In genomic region chr11:32840256-32840655, GRCm38 (mm10) we compare ENCODE assay signal across 21 mouse cellular contexts. TPM values are rescaled to one million over a fixed set of nuclear protein-coding genes. Genes with fewer than 3 reads are reported as not detected.
DNase-seq lines count a peak whose midpoint lies in the region; ATAC-seq and TF ChIP-seq lines count a peak whose summit lies in the region.
"Had no signal": no experiment of that assay in that cellular context is flagged by ENCODE, and none has a peak within 500 bp of the region (broad histone marks: within the 10 kb centered on the region; RNA-seq: fewer than 3 reads in every experiment).

No protein-coding gene starts in this region.

- H3K9ac ChIP-seq in kidney, postnatal 0 days (ENCODE audit: low read depth, low read length), result no peak overlapping the region
- no peak overlapping the region for H3K9ac ChIP-seq in embryonic facial prominence, embryonic 15.5 days
- no peak overlapping the region for H3K9ac ChIP-seq in limb, embryonic 12.5 days (replicated peaks)
- H3K9ac ChIP-seq: embryonic facial prominence, embryonic 12.5 days; forebrain, embryonic 15.5 days; heart, embryonic 12.5 days; hindbrain, embryonic 14.5 days had no signal

- WGBS in kidney, postnatal 0 days, result 44% methylated on average over 9 of the region's 9 CpGs
- WGBS in embryonic facial prominence, embryonic 15.5 days, result 44% methylated on average over 9 of the region's 9 CpGs
- WGBS in limb, embryonic 12.5 days, result 38% methylated on average over 9 of the region's 9 CpGs

- H3K4me3 ChIP-seq in kidney, postnatal 0 days (replicated peaks; ENCODE audit: low read depth, low read length), result no peak overlapping the region
- no peak overlapping the region for H3K4me3 ChIP-seq in embryonic facial prominence, embryonic 15.5 days (replicated peaks)
- H3K4me3 ChIP-seq in limb, embryonic 12.5 days (replicated peaks), result no peak overlapping the region
- H3K4me3 ChIP-seq: embryonic facial prominence, embryonic 12.5 days; forebrain, embryonic 15.5 days; heart, embryonic 12.5 days; hindbrain, embryonic 10.5 days had no signal

- H3K9me3 ChIP-seq in kidney, postnatal 0 days (replicated peaks; ENCODE audit: low read length), result no peaks in the 10 kb centered on the region
- H3K9me3 ChIP-seq in embryonic facial prominence, embryonic 15.5 days (replicated peaks), result no peaks in the 10 kb centered on the region
- 0 out of 2 replicates have a peak, but pooled peaks cover 5% of the 10 kb centered on the region for H3K9me3 ChIP-seq in limb, embryonic 12.5 days
- H3K9me3 ChIP-seq: embryonic facial prominence, embryonic 12.5 days; forebrain, embryonic 15.5 days; heart, embryonic 12.5 days; hindbrain, embryonic 10.5 days had no signal

- H3K27me3 ChIP-seq in kidney, postnatal 0 days (ENCODE audit: insufficient read depth, low read length), result no peaks in the 10 kb centered on the region
- H3K27me3 ChIP-seq in embryonic facial prominence, embryonic 15.5 days, result 0 out of 2 replicates have a peak, but pooled peaks cover 2% of the 10 kb centered on the region
- H3K27me3 ChIP-seq in limb, embryonic 12.5 days, result peaks cover 3% of the 10 kb centered on the region; the same call in 1 of the 2 replicates
- H3K27me3 ChIP-seq: embryonic facial prominence, embryonic 12.5 days; forebrain, embryonic 15.5 days; heart, embryonic 12.5 days had no signal

- H3K4me1 ChIP-seq in kidney, postnatal 0 days (replicated peaks; ENCODE audit: insufficient read depth, low read length), result no peaks in the 10 kb centered on the region
- H3K4me1 ChIP-seq in embryonic facial prominence, embryonic 15.5 days, result no peaks in the 10 kb centered on the region
- H3K4me1 ChIP-seq in limb, embryonic 12.5 days (replicated peaks), result peaks cover 22% of the 10 kb centered on the region
- H3K4me1 ChIP-seq: embryonic facial prominence, embryonic 12.5 days; forebrain, embryonic 15.5 days; heart, embryonic 12.5 days had no signal

- no peak for ATAC-seq in kidney, postnatal 0 days (replicated peaks; ENCODE audit: low FRiP score, low read depth)
- ATAC-seq in embryonic facial prominence, embryonic 15.5 days (ENCODE audit: insufficient number of reproducible peaks, low FRiP score, low TSS enrichment, low read depth), result peak; percentile 34; the same call in 1 of the 2 replicates
- no peak; the same call in 1 of the 2 replicates for ATAC-seq in limb, embryonic 12.5 days (ENCODE audit: insufficient number of reproducible peaks, insufficient read depth, low FRiP score, low TSS enrichment, low read depth)
- ATAC-seq: forebrain, embryonic 15.5 days had no signal

- no peak for TF ChIP-seq CTCF in kidney, postnatal 0 days (IDR thresholded peaks at IDR 0.05; ENCODE audit: low read depth)

- no peak overlapping the region for H3K27ac ChIP-seq in kidney, postnatal 0 days
- H3K27ac ChIP-seq in embryonic facial prominence, embryonic 15.5 days (replicated peaks), result no peak overlapping the region
- peak overlapping the region; percentile 73 for H3K27ac ChIP-seq in limb, embryonic 12.5 days
- H3K27ac ChIP-seq: embryonic facial prominence, embryonic 12.5 days; forebrain, embryonic 15.5 days; hindbrain, embryonic 10.5 days; hindbrain, embryonic 14.5 days had no signal

- H3K4me2 ChIP-seq in kidney, postnatal 0 days (ENCODE audit: low read length), result no peak overlapping the region
- no peak overlapping the region for H3K4me2 ChIP-seq in embryonic facial prominence, embryonic 15.5 days (replicated peaks)
- no peak overlapping the region for H3K4me2 ChIP-seq in limb, embryonic 12.5 days
- H3K4me2 ChIP-seq: embryonic facial prominence, embryonic 12.5 days; forebrain, embryonic 15.5 days; heart, embryonic 12.5 days; hindbrain, embryonic 14.5 days had no signal

- DNase-seq in kidney, postnatal 0 days (ENCODE audit: low spot score), result peak; percentile 55
- DNase-seq in kidney, postnatal 4 days, result no peak
- no peak for DNase-seq in layer of hippocampus, adult 9-11 months
- no peak for DNase-seq in urinary bladder, adult 2 months (ENCODE audit: low spot score)
- DNase-seq: adrenal gland, adult 8-10 months; cerebellum, adult 11 months; cerebellum, adult 8-10 months; cerebellum, postnatal 14 days; embryo, embryonic 11 days; gastrocnemius, postnatal 25 days had no signal

- no peaks in the 10 kb centered on the region for H3K36me3 ChIP-seq in kidney, postnatal 0 days (ENCODE audit: insufficient read depth, low read length)
- H3K36me3 ChIP-seq in embryonic facial prominence, embryonic 15.5 days, result no peaks in the 10 kb centered on the region
- H3K36me3 ChIP-seq in limb, embryonic 12.5 days, result no peaks in the 10 kb centered on the region
- H3K36me3 ChIP-seq: embryonic facial prominence, embryonic 12.5 days; forebrain, embryonic 15.5 days; heart, embryonic 12.5 days; hindbrain, embryonic 10.5 days had no signal

RNA-seq across cellular contexts. Expression of gene Smim23, which starts 15.9 kb away (rescaled TPM):
- not detected in 2 replicates for polyA plus RNA-seq in kidney, postnatal 0 days (2015; fragmentation: Nextera tagmentation; extraction: Ambion mirVana)
- polyA plus RNA-seq in embryonic facial prominence, embryonic 15.5 days (2015; fragmentation: Nextera tagmentation; extraction: Ambion mirVana), result not detected in 2 replicates
- not detected in 2 replicates for polyA plus RNA-seq in limb, embryonic 12.5 days (2016; fragmentation: Nextera tagmentation; extraction: Ambion mirVana)
- polyA plus RNA-seq in urinary bladder, adult 2 months (2012; rRNA removed), result not detected in 2 replicates
- polyA plus RNA-seq: brain, embryonic 14.5 days; embryonic facial prominence, embryonic 12.5 days; forebrain, embryonic 11.5 days; forebrain, embryonic 15.5 days; frontal cortex, adult 2 months; heart, embryonic 12.5 days; heart, embryonic 16.5 days; hindbrain, embryonic 10.5 days; hindbrain, embryonic 14.5 days had no signal
